ENCODE assay signal across 9 mouse cellular contexts in the genomic region with DNA sequence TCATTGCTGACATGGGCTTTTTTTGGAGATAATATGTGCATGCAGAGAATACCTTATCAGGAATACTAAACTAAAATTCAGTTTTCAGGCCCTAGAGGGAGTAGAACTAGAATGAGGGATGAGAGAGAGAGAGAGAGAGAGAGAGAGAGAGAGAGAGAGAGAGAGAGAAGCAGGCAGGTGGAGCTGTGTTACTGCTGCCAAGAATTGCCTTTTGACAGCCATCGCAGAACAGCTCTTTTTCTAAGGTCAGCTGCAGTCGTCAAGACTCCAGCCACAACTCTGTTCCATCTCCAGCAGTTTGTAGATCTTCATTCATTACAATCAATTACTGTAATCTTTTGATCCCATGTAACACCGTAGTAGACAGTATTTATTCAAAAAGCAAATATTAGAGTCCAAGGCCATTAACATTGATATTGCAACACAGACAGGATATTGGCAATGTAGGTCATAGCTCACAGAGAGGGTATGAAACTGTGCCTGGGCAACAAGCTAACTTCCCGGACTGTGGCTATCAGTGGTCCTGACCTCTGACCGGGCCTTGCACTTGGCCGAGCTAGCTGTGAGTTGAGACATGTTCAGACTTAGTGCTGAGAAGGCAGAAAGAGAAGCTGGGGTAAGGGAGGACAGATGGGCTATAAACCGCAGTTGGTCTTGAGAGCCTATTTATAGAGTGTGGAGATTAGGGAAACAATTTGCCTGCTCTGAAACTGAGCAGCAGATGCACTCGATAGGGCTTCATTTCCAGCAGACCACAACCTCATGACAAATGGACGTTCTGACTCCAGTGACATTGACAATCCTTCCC. TPM values are rescaled to one million over a fixed set of nuclear protein-coding genes. Genes with fewer than 3 reads are reported as not detected.
DNase-seq lines count a peak whose midpoint lies in the region; ATAC-seq and TF ChIP-seq lines count a peak whose summit lies in the region.
"Had no signal": no experiment of that assay in that cellular context is flagged by ENCODE, and none has a peak within 500 bp of the region (broad histone marks: within the 10 kb centered on the region; RNA-seq: fewer than 3 reads in every experiment).

No protein-coding gene starts in this region.

- DNase-seq in hindbrain, postnatal 0 days (ENCODE audit: low spot score): peak; percentile 25
- DNase-seq in hindbrain, embryonic 10.5 days (ENCODE audit: low spot score): no peak
- DNase-seq in Muller cell, postnatal 12 days (ENCODE audit: inconsistent ontology term): peak; percentile 20
- peak; percentile 18 to 36 for DNase-seq in heart, postnatal 36 days
- peak; percentile 77 for DNase-seq in lung, postnatal 0 days (ENCODE audit: low spot score)
- no peak for DNase-seq in embryo, embryonic 9.5 days (ENCODE audit: extremely low spot score)

- intact Hi-C loops in heart, postnatal 36 days (cut with DNase I): no loop called here

- no peaks in the 10 kb centered on the region for H3K27me3 ChIP-seq in hindbrain, postnatal 0 days (ENCODE audit: insufficient read depth, low read length)
- no peaks in the 10 kb centered on the region for H3K27me3 ChIP-seq in hindbrain, embryonic 10.5 days (ENCODE audit: insufficient read depth, poor library complexity, severe bottlenecking)
- no peaks in the 10 kb centered on the region for H3K27me3 ChIP-seq in lung, postnatal 0 days (replicated peaks; ENCODE audit: insufficient read depth, low read length)
- no peaks in the 10 kb centered on the region for H3K27me3 ChIP-seq in midbrain, embryonic 15.5 days (replicated peaks)
- H3K27me3 ChIP-seq: neural tube, embryonic 13.5 days had no signal

- H3K4me1 ChIP-seq in hindbrain, postnatal 0 days (ENCODE audit: insufficient read depth, low read length): no peaks in the 10 kb centered on the region; the same call in none of the 2 replicates
- no peaks in the 10 kb centered on the region for H3K4me1 ChIP-seq in hindbrain, embryonic 10.5 days (replicated peaks)
- no peaks in the 10 kb centered on the region for H3K4me1 ChIP-seq in lung, postnatal 0 days (ENCODE audit: insufficient read depth, low read depth, low read length)
- H3K4me1 ChIP-seq in midbrain, embryonic 15.5 days: no peaks in the 10 kb centered on the region

- TF ChIP-seq EP300 in lung, postnatal 0 days (IDR thresholded peaks at IDR 0.05): no peak

- WGBS in hindbrain, postnatal 0 days: 57% methylated on average over 9 of the region's 9 CpGs
- 83% methylated on average over 9 of the region's 9 CpGs for WGBS in hindbrain, embryonic 10.5 days
- 34% methylated on average over 9 of the region's 9 CpGs for WGBS in lung, postnatal 0 days
- 76% methylated on average over 9 of the region's 9 CpGs for WGBS in midbrain, embryonic 15.5 days

- H3K9ac ChIP-seq in hindbrain, postnatal 0 days (replicated peaks; ENCODE audit: low read length): no peak overlapping the region
- H3K9ac ChIP-seq in lung, postnatal 0 days (replicated peaks; ENCODE audit: low read depth): no peak overlapping the region
- no peak overlapping the region for H3K9ac ChIP-seq in midbrain, embryonic 15.5 days
- H3K9ac ChIP-seq: neural tube, embryonic 13.5 days had no signal

- ATAC-seq in hindbrain, postnatal 0 days: peak; percentile 65
- peak; percentile 78 for ATAC-seq in common myeloid progenitor, adult 5-6 weeks (replicated peaks; ENCODE audit: low read depth, poor library complexity, severe bottlenecking)
- ATAC-seq in lung, postnatal 0 days: peak; percentile 84
- no peak for ATAC-seq in midbrain, embryonic 15.5 days (replicated peaks)

- no peak overlapping the region for H3K4me3 ChIP-seq in hindbrain, postnatal 0 days (ENCODE audit: low read length)
- H3K4me3 ChIP-seq in hindbrain, embryonic 10.5 days: no peak overlapping the region
- no peak overlapping the region for H3K4me3 ChIP-seq in lung, postnatal 0 days (ENCODE audit: low read depth, low read length)
- H3K4me3 ChIP-seq in midbrain, embryonic 15.5 days: no peak overlapping the region
- H3K4me3 ChIP-seq: neural tube, embryonic 13.5 days had no signal

- no peaks in the 10 kb centered on the region for H3K36me3 ChIP-seq in hindbrain, postnatal 0 days (ENCODE audit: insufficient read depth, low read length)
- H3K36me3 ChIP-seq in hindbrain, embryonic 10.5 days: no peaks in the 10 kb centered on the region
- no peaks in the 10 kb centered on the region for H3K36me3 ChIP-seq in lung, postnatal 0 days (ENCODE audit: insufficient read depth, low read length)
- no peaks in the 10 kb centered on the region for H3K36me3 ChIP-seq in midbrain, embryonic 15.5 days (replicated peaks)
- H3K36me3 ChIP-seq: neural tube, embryonic 13.5 days had no signal

- H3K4me2 ChIP-seq in hindbrain, postnatal 0 days (ENCODE audit: low read depth, low read length): no peak overlapping the region
- no peak overlapping the region for H3K4me2 ChIP-seq in lung, postnatal 0 days (replicated peaks; ENCODE audit: low read depth, low read length)
- no peak overlapping the region for H3K4me2 ChIP-seq in midbrain, embryonic 15.5 days
- H3K4me2 ChIP-seq: neural tube, embryonic 13.5 days had no signal

- H3K27ac ChIP-seq in hindbrain, postnatal 0 days: peak overlapping the region; percentile 36; the same call in 1 of the 2 replicates
- H3K27ac ChIP-seq in hindbrain, embryonic 10.5 days: no peak overlapping the region
- no peak overlapping the region for H3K27ac ChIP-seq in lung, postnatal 0 days (ENCODE audit: low read length)
- H3K27ac ChIP-seq in midbrain, embryonic 15.5 days: no peak overlapping the region
- H3K27ac ChIP-seq: neural tube, embryonic 13.5 days had no signal

- no peaks in the 10 kb centered on the region for H3K9me3 ChIP-seq in hindbrain, postnatal 0 days (ENCODE audit: low read length)
- H3K9me3 ChIP-seq in hindbrain, embryonic 10.5 days: no peaks in the 10 kb centered on the region
- no peaks in the 10 kb centered on the region for H3K9me3 ChIP-seq in lung, postnatal 0 days (ENCODE audit: low read length)
- H3K9me3 ChIP-seq in midbrain, embryonic 15.5 days: no peaks in the 10 kb centered on the region
- H3K9me3 ChIP-seq: neural tube, embryonic 13.5 days had no signal

- no peak; the same call in 1 of the 2 replicates for TF ChIP-seq CTCF in hindbrain, postnatal 0 days (IDR thresholded peaks at IDR 0.05; ENCODE audit: low read depth)
- no peak for TF ChIP-seq CTCF in lung, postnatal 0 days (IDR thresholded peaks at IDR 0.05)

RNA-seq across cellular contexts. Expression of gene 4931440F15Rik, which starts 17.1 kb away (rescaled TPM):
- total RNA-seq in hindbrain, postnatal 0 days (2014; rRNA removed): 0.29 and 0.63 TPM in 2 replicates
- polyA plus RNA-seq in hindbrain, postnatal 0 days (2015; fragmentation: Nextera tagmentation; extraction: Ambion mirVana): 0.33 and 0.38 TPM in 2 replicates
- 0.07 and 0.13 TPM in 2 replicates for polyA plus RNA-seq in hindbrain, embryonic 10.5 days (2016; fragmentation: Nextera tagmentation; extraction: Ambion mirVana)
- total RNA-seq in common myeloid progenitor, adult 5-6 weeks (2017): 0.18 TPM in 1 of 2 replicates, not detected in the other
- total RNA-seq in heart, postnatal 36 days (2021): 1 to 10 TPM; 1.8 to 2.1 TPM
- 0.04 and 0.07 TPM in 2 replicates for polyA plus RNA-seq in lung, postnatal 0 days (2015; fragmentation: Nextera tagmentation; extraction: Ambion mirVana)
- 0.72 and 0.74 TPM in 2 replicates for polyA plus RNA-seq in midbrain, embryonic 15.5 days (2015; fragmentation: Nextera tagmentation; extraction: Ambion mirVana)

Comparison
In these comparisons a context has a peak if more than half of its experiments do, and no peak if none do; other contexts are left out.
1. DNase-seq: peak in hindbrain, postnatal 0 days (single experiment), Muller cell, postnatal 12 days (single experiment), heart, postnatal 36 days (2 of 2) and lung, postnatal 0 days (single experiment); none in hindbrain, embryonic 10.5 days (single experiment) and embryo, embryonic 9.5 days (single experiment).